Mouse (Mus musculus) E14TG2a.4 (cell line): Measurements from ENCODE around the gene Mtus2.
"Not testable (repeated sequence)": the region's sequence is repeated elsewhere in the genome, so short reads cannot be mapped to it uniquely, and the experiment has no call there.

Experiments
- H3K27me3 ChIP-seq: 2 replicates; pipeline ENCODE4 v1.6.1; 2014; ENCODE audit warnings: low read length, control low read depth; ENCODE audit not compliant: insufficient read depth
- H3K36me3 ChIP-seq: 2 replicates; pipeline ENCODE4 v1.6.1; 2014; ENCODE audit warnings: low read length, control low read depth; ENCODE audit not compliant: insufficient read depth
- H3K4me1 ChIP-seq: replicated peaks from 2 replicates; pipeline ENCODE4 v1.6.1; 2014; ENCODE audit warnings: low read depth, low read length, control low read depth
- H3K4me3 ChIP-seq: replicated peaks from 2 replicates; pipeline ENCODE4 v1.5.1; 2014; ENCODE audit warnings: mild to moderate bottlenecking, low read length
- H3K9me3 ChIP-seq: 2 replicates; pipeline ENCODE4 v1.6.1; 2014; ENCODE audit warnings: low read length, control low read depth
- CTCF ChIP-seq: conservative IDR thresholded peaks from 2 replicates; pipeline ENCODE4 v1.5.1; 2014; ENCODE audit warnings: low read length
- NANOG ChIP-seq: IDR thresholded peaks from 2 replicates; pipeline ENCODE4 v1.6.1; 2014; ENCODE audit warnings: borderline replicate concordance, low read length, mixed read lengths
- POU5F1 ChIP-seq: IDR thresholded peaks from 2 replicates; pipeline ENCODE4 v1.6.1; 2014; ENCODE audit warnings: low read length, borderline replicate concordance

Mtus2 gene

DNA sequence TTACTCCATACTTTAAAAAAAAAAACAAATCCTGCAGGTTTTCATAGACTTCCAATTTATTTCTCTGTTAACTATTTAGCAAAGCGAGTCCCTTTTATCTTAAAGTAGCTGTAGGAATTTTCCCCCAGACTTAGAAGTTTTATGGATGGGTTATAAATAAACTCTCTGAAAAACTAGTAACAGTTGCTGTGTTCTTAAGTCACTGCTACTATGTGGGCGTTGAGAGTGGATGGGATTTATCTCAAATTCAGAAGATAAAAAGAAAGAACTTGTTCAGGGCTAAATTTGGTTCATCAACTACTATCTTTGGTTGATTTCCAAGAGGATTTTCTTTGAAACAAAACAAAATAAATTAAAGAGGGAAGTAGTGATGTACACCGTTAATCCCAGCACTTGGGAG lies 197.6 kb downstream of the Mtus2 start:
- Histone ChIP-seq H3K4me1 (no peaks in the 10 kb centered on the region), H3K9me3 (peaks cover 11% of the 10 kb centered on the region), H3K4me3 (no peak overlapping the region), H3K36me3 (no peaks in the 10 kb centered on the region), H3K27me3 (no peaks in the 10 kb centered on the region)
- no peak for TF ChIP-seq POU5F1
- no peak for TF ChIP-seq NANOG
- no peak for TF ChIP-seq CTCF

DNA sequence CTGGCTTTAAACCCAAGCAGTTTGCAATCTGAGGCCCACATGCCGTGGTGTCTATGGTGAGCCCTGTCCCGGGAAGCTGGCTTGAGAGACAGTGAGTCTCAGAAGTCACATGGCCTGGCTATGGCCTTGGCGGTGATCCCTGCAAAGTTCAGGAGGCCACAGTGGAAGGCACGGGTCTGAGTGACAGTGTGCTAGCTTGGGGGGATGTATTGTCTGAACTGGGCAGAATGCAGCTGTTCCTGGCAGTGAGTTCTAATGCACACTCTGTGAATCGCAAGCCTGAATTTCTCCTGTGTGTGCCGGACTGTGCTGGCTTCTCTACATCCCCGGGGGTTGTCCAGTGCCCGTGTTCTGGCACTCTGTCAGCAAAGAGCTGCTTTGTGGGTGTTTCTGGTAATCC lies 202.2 kb downstream of the Mtus2 start:
- H3K4me3 ChIP-seq = no peak overlapping the region
- no peaks in the 10 kb centered on the region for H3K27me3 ChIP-seq
- no peak for TF ChIP-seq NANOG
- TF ChIP-seq POU5F1 = no peak
- no peak for TF ChIP-seq CTCF
- H3K9me3 ChIP-seq = no peaks in the 10 kb centered on the region
- no peaks in the 10 kb centered on the region for H3K36me3 ChIP-seq
- H3K4me1 ChIP-seq = no peaks in the 10 kb centered on the region

- H3K4me3 ChIP-seq = no peak overlapping the region
- H3K36me3 ChIP-seq = no peaks in the 10 kb centered on the region
- no peaks in the 10 kb centered on the region for H3K9me3 ChIP-seq
- TF ChIP-seq POU5F1 (no peak), CTCF (no peak), NANOG (no peak)
- H3K4me1 ChIP-seq = no peaks in the 10 kb centered on the region
- H3K27me3 ChIP-seq = no peaks in the 10 kb centered on the region
Measured at GRCm38 (mm10) chr5:148160529-148161154, 203.5 kb downstream of the Mtus2 start.

DNA sequence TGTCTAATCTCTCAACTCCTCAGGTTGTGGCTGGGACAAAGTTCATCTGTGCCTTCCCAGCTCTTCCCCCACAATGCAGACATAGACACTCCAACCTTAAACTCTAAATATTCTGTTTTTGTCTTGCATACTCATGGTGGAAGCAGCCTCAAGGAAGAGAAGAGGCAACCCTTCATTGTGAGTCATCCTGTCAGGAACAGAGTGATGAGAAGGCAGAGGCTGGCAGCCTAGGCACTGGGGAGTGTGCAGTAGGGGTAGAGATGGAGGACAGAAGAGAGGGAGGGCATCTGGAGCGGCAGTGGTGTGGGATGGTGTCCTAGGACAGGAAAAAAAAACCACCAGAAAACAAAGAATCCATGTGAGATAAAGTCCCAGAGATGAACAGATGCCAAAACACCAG lies 208.0 kb downstream of the Mtus2 start:
- Histone ChIP-seq H3K4me1 (no peaks in the 10 kb centered on the region), H3K36me3 (no peaks in the 10 kb centered on the region), H3K9me3 (no peaks in the 10 kb centered on the region), H3K27me3 (no peaks in the 10 kb centered on the region), H3K4me3 (no peak overlapping the region)
- TF ChIP-seq NANOG (no peak), CTCF (no peak), POU5F1 (no peak)

DNA sequence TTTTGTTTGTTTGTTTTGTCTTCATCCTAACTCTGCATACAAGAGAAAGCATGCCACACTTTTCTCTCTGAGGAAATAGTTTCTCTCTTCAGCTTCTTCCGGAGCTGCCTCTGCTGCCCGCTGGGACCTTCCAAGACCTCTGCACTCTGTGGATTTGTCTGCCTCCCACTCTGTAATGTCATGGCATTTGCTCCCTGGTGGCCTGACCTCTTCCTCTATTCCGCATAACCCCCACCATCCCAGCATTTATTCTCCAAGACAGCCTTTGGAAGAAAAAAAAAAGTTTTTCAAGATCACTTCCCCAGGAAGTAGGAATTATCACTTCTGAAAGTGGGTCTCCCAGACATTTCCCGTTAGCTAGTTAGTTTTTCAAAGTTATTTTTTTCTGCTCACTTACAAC lies 218.0 kb downstream of the Mtus2 start:
- H3K27me3 ChIP-seq = no peaks in the 10 kb centered on the region
- TF ChIP-seq CTCF (no peak), NANOG (no peak), POU5F1 (no peak)
- H3K36me3 ChIP-seq = peaks cover 9% of the 10 kb centered on the region; the same call in 1 of the 2 replicates
- H3K4me1 ChIP-seq = peaks cover 13% of the 10 kb centered on the region
- H3K9me3 ChIP-seq = peaks cover 46% of the 10 kb centered on the region
- H3K4me3 ChIP-seq = no peak overlapping the region

DNA sequence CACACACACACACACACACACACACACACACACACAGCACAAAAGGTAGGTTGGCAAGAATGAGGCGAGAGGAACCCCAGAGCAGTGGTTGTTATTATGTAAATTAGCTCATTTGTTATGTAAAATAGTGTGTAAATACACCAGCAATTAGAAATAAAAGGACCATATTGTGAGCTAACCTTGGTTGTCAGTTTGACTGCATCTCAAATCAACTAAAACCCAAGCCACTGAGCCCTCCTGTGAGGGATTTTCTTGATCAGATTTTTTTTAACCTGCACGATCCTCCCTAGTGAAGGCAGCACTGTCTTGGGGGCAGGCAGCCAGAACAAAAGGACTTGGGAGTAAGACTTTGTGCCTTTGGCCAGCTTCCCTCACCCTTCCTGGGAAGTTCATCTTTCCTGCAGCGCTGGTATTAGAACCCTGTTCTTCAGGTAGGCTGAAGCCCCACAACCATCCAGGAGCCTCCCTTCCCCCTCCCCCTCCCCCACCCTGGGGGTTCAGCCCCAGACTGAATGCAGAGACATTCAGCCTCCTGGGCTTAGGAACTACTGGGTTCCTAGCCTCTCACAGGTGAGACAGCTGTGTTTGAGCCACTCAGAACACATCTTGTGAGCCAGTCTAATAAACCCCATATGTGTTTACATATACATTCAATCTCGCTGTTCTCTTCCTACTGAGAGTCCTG lies 218.8 kb downstream of the Mtus2 start:
- no peak overlapping the region for H3K4me3 ChIP-seq
- TF ChIP-seq POU5F1 (peak; percentile 41; the same call in 1 of the 2 replicates), CTCF (no peak), NANOG (peak; percentile 48; the same call in 1 of the 2 replicates)
- H3K36me3 ChIP-seq = peaks cover 9% of the 10 kb centered on the region; the same call in 1 of the 2 replicates
- no peaks in the 10 kb centered on the region for H3K27me3 ChIP-seq
- H3K9me3 ChIP-seq = peaks cover 46% of the 10 kb centered on the region
- H3K4me1 ChIP-seq = peaks cover 16% of the 10 kb centered on the region

GRCm38 (mm10) chr5:148176539-148176938 lies 219.4 kb downstream of the Mtus2 start:
- not testable (repeated sequence) for H3K36me3 ChIP-seq, H3K4me3 ChIP-seq, H3K27me3 ChIP-seq
- peaks cover 23% of the 10 kb centered on the region for H3K4me1 ChIP-seq
- H3K9me3 ChIP-seq = peaks cover 46% of the 10 kb centered on the region

GRCm38 (mm10) chr5:148179231-148179630 lies 222.1 kb downstream of the Mtus2 start:
- H3K4me1 ChIP-seq = peaks cover 28% of the 10 kb centered on the region
- TF ChIP-seq NANOG (no peak), POU5F1 (no peak), CTCF (no peak)
- peaks cover 46% of the 10 kb centered on the region for H3K9me3 ChIP-seq
- no peak overlapping the region for H3K4me3 ChIP-seq
- peaks cover 9% of the 10 kb centered on the region; the same call in 1 of the 2 replicates for H3K36me3 ChIP-seq
- H3K27me3 ChIP-seq = no peaks in the 10 kb centered on the region
